Mouse (Mus musculus) Patski (cell line): ENCODE measurements at regions not wholly inside any gene's neighbourhood (a gene's known extent, or its start where the extent isn't known, plus 50 kb on each side); places are given as distances from the start of the nearest gene placed in this dataset.

Experiments used
- ATAC-seq: fragments of 100-300 bp; one replicate; pipeline ENCODE4 v1.8.0; 2021
- CTCF ChIA-PET: fragments of 350-600 bp; sonication (Branson Sonifier 250); formaldehyde crosslinking; loops from one replicate; lab custom pipeline; 2022; ENCODE audit warnings: inconsistent platforms; lab: Charles Lee
- POLR2A ChIA-PET: fragments of 350-600 bp; sonication (Branson Sonifier 250); formaldehyde crosslinking; loops from one replicate; lab custom pipeline; 2022; ENCODE audit warnings: antibody characterized with exemption, inconsistent platforms; lab: Charles Lee
- DNase-seq: peaks from one replicate; pipeline ENCODE4 v3.0.0-alpha.2; 2011; ENCODE audit warnings: low read depth, low spot score
- H3K27me3 ChIP-seq: fragments of 371-371 bp; one replicate; pipeline ENCODE4 v1.5.1; 2021
- CTCF ChIP-seq: fragments of 100-300 bp; IDR thresholded peaks from one replicate; pipeline ENCODE4 v1.5.1; 2021
- in situ Hi-C: fragments of 300-500 bp; cut with MboI; formaldehyde crosslinking; loops from 3 replicates; pipeline ENCODE4 v1.11.1; 2018; ENCODE audit warnings: low pct_unique_long_range_greater_than_20kb, mixed read lengths

DNA sequence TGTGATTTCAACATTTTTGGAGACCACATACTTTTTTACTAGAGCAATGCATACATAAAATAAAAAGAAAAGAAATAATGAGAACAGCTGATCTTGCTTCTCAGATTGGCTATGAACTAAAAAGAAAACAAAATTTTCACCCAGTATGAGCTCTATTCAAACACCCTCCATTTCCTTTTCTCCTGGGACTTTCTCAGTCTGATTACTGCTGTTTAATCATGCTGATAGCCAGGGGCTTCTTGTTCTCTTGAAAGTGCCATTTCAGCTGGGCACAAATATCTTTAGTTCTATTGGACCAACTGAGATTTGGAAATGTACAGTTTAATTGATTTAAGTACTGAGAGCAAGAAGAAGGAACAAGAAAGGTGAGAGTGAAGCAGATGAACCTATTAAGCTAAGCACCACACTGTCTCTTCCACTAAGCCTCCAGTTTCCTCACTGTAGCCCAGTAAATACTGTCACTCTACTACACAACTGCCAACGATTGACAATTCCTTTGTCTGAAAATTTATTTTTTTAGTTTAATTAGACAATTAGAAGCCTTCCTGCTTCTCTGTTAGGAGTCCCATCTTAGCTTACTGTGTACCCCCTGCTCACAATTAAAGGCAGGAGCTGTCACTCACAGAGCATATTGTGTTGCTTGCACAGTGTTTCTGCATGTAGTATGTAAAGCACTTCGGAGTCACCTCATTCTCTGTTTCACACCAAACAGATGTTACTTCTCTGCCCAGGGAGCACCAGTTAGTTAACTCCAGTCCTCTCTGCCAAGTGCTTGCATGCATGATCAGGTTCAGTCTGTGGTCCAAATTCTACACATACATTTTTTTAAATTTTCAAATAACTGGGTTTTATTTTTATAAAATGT lies 650.6 kb upstream of the Cntnap2 start:
- no peak for TF ChIP-seq CTCF
- no peaks in the 10 kb centered on the region for H3K27me3 ChIP-seq
- in situ Hi-C loops = no loop called here
- no peak for DNase-seq
- CTCF ChIA-PET = interaction anchor here (1.1 kb wide), 1 partner anchor 15 kb away, joined by 3 read pairs; no protein-coding TSS in a partner anchor
- POLR2A ChIA-PET = no interaction called here
- no peak for ATAC-seq
